Mouse (Mus musculus) E14TG2a.4 (cell line): ENCODE data around the gene Map2k4.

Source experiments
- H3K27me3 ChIP-seq: 2 replicates; pipeline ENCODE4 v1.6.1; 2014; ENCODE audit warnings: low read length, control low read depth; ENCODE audit not compliant: insufficient read depth
- H3K36me3 ChIP-seq: 2 replicates; pipeline ENCODE4 v1.6.1; 2014; ENCODE audit warnings: low read length, control low read depth; ENCODE audit not compliant: insufficient read depth
- H3K4me1 ChIP-seq: replicated peaks from 2 replicates; pipeline ENCODE4 v1.6.1; 2014; ENCODE audit warnings: low read depth, low read length, control low read depth
- H3K4me3 ChIP-seq: replicated peaks from 2 replicates; pipeline ENCODE4 v1.5.1; 2014; ENCODE audit warnings: mild to moderate bottlenecking, low read length
- H3K9me3 ChIP-seq: 2 replicates; pipeline ENCODE4 v1.6.1; 2014; ENCODE audit warnings: low read length, control low read depth
- CTCF ChIP-seq: conservative IDR thresholded peaks from 2 replicates; pipeline ENCODE4 v1.5.1; 2014; ENCODE audit warnings: low read length
- NANOG ChIP-seq: IDR thresholded peaks from 2 replicates; pipeline ENCODE4 v1.6.1; 2014; ENCODE audit warnings: borderline replicate concordance, low read length, mixed read lengths
- POU5F1 ChIP-seq: IDR thresholded peaks from 2 replicates; pipeline ENCODE4 v1.6.1; 2014; ENCODE audit warnings: low read length, borderline replicate concordance

Gene Map2k4

GRCm38 (mm10) chr11:65806909-65807504, 18.9 kb upstream of the Map2k4 start, which contains the start of gene Zkscan6:
Gene Zkscan6, plus strand, starts transcription at chr11:65807175.
- H3K4me1 ChIP-seq: peaks cover 16% of the 10 kb centered on the region
- TF ChIP-seq CTCF (no peak), NANOG (no peak), POU5F1 (no peak)
- H3K4me3 ChIP-seq: peak within 1 kb of the TSS; percentile 93
- no peaks in the 10 kb centered on the region for H3K9me3 ChIP-seq
- H3K27me3 ChIP-seq: no peaks in the 10 kb centered on the region
- H3K36me3 ChIP-seq: no peaks in the 10 kb centered on the region

DNA sequence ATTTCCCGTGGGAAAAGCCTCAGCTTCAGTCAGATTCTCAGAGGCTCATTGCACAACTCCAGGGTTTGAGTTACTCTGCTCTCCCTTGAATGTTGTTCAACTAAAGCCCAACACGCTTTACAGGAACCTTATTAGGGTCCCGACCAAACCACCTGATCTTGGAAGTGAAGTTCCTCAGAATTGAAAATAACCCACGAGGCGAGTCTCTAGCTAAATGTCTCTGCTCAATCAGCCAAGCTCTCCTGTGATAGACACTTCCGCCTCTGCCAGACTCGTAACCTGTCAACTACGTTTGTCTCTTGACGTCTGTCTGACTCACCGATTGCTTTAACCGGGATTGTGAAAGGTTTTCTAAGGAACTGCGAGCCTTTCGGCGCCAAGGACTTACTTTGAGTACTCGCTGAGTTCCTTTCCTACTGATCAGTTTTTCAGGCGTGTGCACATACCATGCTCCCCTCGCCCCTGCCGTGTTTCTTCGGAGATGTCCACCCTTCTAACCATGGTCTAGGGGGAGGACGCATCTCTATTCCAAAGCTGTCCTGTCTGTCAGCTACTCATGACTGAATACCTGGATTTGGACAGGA, 18.3 kb upstream of the Map2k4 start:
- H3K27me3 ChIP-seq: no peaks in the 10 kb centered on the region
- TF ChIP-seq POU5F1: no peak
- TF ChIP-seq CTCF: no peak
- no peak for TF ChIP-seq NANOG
- no peaks in the 10 kb centered on the region for H3K36me3 ChIP-seq
- H3K9me3 ChIP-seq: no peaks in the 10 kb centered on the region
- H3K4me1 ChIP-seq: peaks cover 15% of the 10 kb centered on the region; the same call in 1 of the 2 replicates
- peak overlapping the region; percentile 93 for H3K4me3 ChIP-seq

DNA sequence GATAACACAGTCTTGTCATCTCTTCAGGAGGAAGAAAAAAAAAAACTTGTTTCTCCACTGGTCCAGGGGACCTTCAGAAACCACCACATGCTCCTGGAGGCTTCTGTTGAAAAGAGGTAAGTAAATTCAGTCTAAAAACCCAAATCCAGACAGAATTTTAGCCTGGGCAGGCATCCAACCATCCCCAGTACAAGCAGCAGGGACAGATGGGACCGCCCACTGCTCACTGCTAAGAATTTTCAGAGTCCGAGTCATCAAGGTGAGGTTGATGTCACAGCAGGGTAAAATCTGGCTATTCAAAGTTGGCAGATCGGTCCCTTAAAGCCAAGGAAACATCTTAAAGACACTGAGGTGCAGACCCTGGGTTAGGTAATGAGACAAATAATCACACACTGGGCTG, 13.8 kb upstream of the Map2k4 start:
- no peak for TF ChIP-seq NANOG
- H3K4me1 ChIP-seq: peaks cover 11% of the 10 kb centered on the region; the same call in 1 of the 2 replicates
- H3K9me3 ChIP-seq: no peaks in the 10 kb centered on the region
- no peaks in the 10 kb centered on the region for H3K36me3 ChIP-seq
- no peak overlapping the region for H3K4me3 ChIP-seq
- H3K27me3 ChIP-seq: no peaks in the 10 kb centered on the region

DNA sequence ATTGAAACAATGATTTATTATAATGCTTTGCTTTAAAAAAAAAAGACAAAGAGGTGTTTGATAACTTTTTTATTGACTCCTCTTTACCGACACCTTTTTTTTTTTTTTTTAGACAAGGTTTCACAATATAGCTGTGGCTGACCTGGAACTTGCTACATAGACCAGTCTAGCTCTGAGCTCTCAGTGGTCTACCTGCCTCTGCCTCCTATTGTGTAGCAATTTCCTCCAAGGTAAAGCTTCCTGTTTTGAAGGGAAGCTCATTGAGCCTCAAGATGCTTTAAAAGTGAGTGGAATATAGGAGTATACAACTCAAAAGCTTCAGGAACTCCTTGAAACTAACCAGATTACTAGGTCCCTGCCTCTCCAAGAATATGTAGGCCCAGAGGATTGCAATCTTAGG, 7.8 kb upstream of the Map2k4 start:
- H3K4me3 ChIP-seq: no peak overlapping the region
- H3K9me3 ChIP-seq: no peaks in the 10 kb centered on the region
- peaks cover 2% of the 10 kb centered on the region; the same call in 1 of the 2 replicates for H3K27me3 ChIP-seq
- H3K36me3 ChIP-seq: no peaks in the 10 kb centered on the region
- TF ChIP-seq POU5F1: no peak
- no peak for TF ChIP-seq NANOG
- TF ChIP-seq CTCF: no peak
- H3K4me1 ChIP-seq: no peaks in the 10 kb centered on the region

DNA sequence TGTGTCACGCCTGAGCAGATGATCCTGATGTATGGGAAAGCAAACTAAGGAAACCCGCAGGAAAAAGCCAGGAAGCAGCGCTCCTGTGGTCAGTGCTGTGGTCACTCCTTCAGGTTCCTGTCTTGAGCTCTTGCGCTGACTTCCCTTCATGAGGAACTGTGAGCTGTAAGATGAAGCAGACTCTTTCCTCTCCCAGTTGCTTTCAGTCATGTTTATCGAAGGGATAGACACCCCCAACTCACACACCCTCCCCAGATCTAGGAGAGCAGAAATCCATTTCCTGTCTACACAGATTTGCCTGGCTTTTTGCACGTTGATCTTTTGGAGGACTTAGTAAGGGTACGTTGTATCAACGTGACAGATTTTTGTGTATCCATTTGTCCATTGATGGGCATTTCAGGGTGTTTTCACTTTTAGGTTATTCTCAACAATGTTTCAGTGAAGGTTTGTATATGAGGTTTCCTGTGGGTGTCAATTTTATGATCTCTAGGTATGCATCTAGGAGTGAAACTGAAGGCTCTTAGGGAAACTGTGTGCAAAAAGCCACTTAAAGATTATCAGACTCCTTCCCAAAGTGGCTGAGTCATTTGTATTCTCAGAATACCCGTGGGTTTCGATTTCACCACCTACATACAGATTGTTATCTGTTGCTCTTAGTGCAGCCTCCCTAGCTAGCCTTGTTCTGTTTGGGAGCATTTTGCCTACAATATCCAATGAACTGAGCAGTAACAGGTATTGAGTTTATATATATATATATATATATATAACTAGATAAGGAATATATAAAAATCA, 6.5 kb upstream of the Map2k4 start:
- TF ChIP-seq POU5F1 (no peak), CTCF (no peak), NANOG (no peak)
- no peaks in the 10 kb centered on the region for H3K9me3 ChIP-seq

GRCm38 (mm10) chr11:65787421-65788151, 511 bp downstream of the Map2k4 start:
- Histone ChIP-seq H3K27me3 (0 out of 2 replicates have a peak, but pooled peaks cover 2% of the 10 kb centered on the region), H3K36me3 (no peaks in the 10 kb centered on the region), H3K4me1 (peaks cover 20% of the 10 kb centered on the region), H3K9me3 (no peaks in the 10 kb centered on the region), H3K4me3 (peak overlapping the region; percentile 88)
- TF ChIP-seq POU5F1: no peak
- no peak for TF ChIP-seq NANOG
- TF ChIP-seq CTCF: no peak

More for the DNA sequence above, 6.5 kb upstream of the Map2k4 start:
- Histone ChIP-seq H3K36me3 (no peaks in the 10 kb centered on the region), H3K4me3 (no peak overlapping the region), H3K4me1 (no peaks in the 10 kb centered on the region), H3K27me3 (peaks cover 2% of the 10 kb centered on the region; the same call in 1 of the 2 replicates)

GRCm38 (mm10) chr11:65786160-65786559, 1.9 kb downstream of the Map2k4 start:
- H3K36me3 ChIP-seq: peaks cover 6% of the 10 kb centered on the region; the same call in 1 of the 2 replicates
- peaks cover 20% of the 10 kb centered on the region for H3K4me1 ChIP-seq
- TF ChIP-seq CTCF (no peak), NANOG (no peak), POU5F1 (no peak)
- H3K4me3 ChIP-seq: no peak overlapping the region
- no peaks in the 10 kb centered on the region for H3K27me3 ChIP-seq
- H3K9me3 ChIP-seq: no peaks in the 10 kb centered on the region

GRCm38 (mm10) chr11:65781596-65781995, 6.5 kb downstream of the Map2k4 start:
- Histone ChIP-seq H3K27me3 (no peaks in the 10 kb centered on the region), H3K36me3 (peaks cover 28% of the 10 kb centered on the region), H3K4me1 (peaks cover 8% of the 10 kb centered on the region), H3K9me3 (no peaks in the 10 kb centered on the region), H3K4me3 (no peak overlapping the region)
- TF ChIP-seq POU5F1: no peak
- TF ChIP-seq NANOG: no peak
- TF ChIP-seq CTCF: no peak
